Mouse (Mus musculus) limb, embryonic 12.5 days (tissue): ENCODE measurements at regions not wholly inside any gene's neighbourhood (a gene's known extent, or its start where the extent isn't known, plus 50 kb on each side); places are given as distances from the start of the nearest gene placed in this dataset.

Experiments
- ATAC-seq: fragments of 200-750 bp; cut with Nextera tagmentation; 2 replicates; pipeline ENCODE4 v1.8.0; 2017; ENCODE audit warnings: low read depth, moderate TSS enrichment; ENCODE audit not compliant: insufficient number of reproducible peaks, insufficient read depth, low FRiP score, low TSS enrichment
- H3K27ac ChIP-seq: fragments of 300-500 bp; sonication (generic); 2 replicates; pipeline ENCODE4 v1.5.1; 2016; ENCODE audit warnings: mild to moderate bottlenecking, moderate library complexity
- H3K27me3 ChIP-seq: fragments of 300-500 bp; sonication (generic); 2 replicates; pipeline ENCODE4 v1.6.1; 2016; ENCODE audit warnings: mild to moderate bottlenecking, moderate library complexity
- H3K36me3 ChIP-seq: fragments of 300-500 bp; sonication (generic); 2 replicates; pipeline ENCODE4 v1.6.1; 2016; ENCODE audit warnings: mild to moderate bottlenecking, moderate library complexity
- H3K4me1 ChIP-seq: fragments of 300-500 bp; sonication (generic); replicated peaks from 2 replicates; pipeline ENCODE4 v1.6.1; 2016
- H3K4me2 ChIP-seq: fragments of 300-500 bp; sonication (generic); 2 replicates; pipeline ENCODE4 v1.6.1; 2016; ENCODE audit warnings: mild to moderate bottlenecking, moderate library complexity
- H3K4me3 ChIP-seq: fragments of 300-500 bp; sonication (generic); replicated peaks from 2 replicates; pipeline ENCODE4 v1.5.1; 2016; ENCODE audit warnings: mild to moderate bottlenecking
- H3K9ac ChIP-seq: fragments of 300-500 bp; sonication (generic); replicated peaks from 2 replicates; pipeline ENCODE4 v1.6.1; 2016; ENCODE audit warnings: mild to moderate bottlenecking, moderate library complexity
- H3K9me3 ChIP-seq: fragments of 300-500 bp; sonication (generic); 2 replicates; pipeline ENCODE4 v1.6.1; 2016; ENCODE audit warnings: mild to moderate bottlenecking, moderate library complexity
- WGBS: fragments of 180-500 bp; shearing (Covaris S2); methylation state at CpG from one replicate; pipeline ENCODE4 v1.1.7; 2016; 5-methylcytosine and 5-hydroxymethylcytosine counted together

DNA sequence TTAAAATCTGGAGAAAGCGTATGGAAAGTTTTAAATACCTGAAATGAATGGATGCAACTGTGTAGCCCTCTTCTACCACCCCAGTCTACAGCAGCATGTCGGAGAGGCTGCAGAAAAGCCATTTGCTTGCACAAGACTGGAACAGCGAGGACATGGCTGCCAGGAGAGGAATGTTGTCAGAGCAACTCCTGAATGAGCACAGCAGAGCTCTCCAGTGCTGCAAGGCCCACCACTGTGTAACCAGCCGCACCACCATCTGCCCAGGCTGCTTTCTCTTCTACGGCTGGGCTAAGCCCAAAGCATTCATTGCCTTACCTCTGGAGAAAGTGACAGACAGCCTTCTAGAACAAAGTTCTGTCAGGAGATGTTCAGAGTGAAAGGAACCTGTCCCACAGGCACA, 65.3 kb upstream of the Gm11238 start:
- no peaks in the 10 kb centered on the region for H3K4me1 ChIP-seq
- 89% methylated on average over 5 of the region's 5 CpGs for WGBS
- H3K4me3 ChIP-seq: no peak overlapping the region
- no peak overlapping the region for H3K9ac ChIP-seq
- no peak overlapping the region for H3K4me2 ChIP-seq
- no peaks in the 10 kb centered on the region for H3K36me3 ChIP-seq
- peaks cover 7% of the 10 kb centered on the region for H3K9me3 ChIP-seq
- ATAC-seq: no peak
- no peak overlapping the region for H3K27ac ChIP-seq
- H3K27me3 ChIP-seq: no peaks in the 10 kb centered on the region

DNA sequence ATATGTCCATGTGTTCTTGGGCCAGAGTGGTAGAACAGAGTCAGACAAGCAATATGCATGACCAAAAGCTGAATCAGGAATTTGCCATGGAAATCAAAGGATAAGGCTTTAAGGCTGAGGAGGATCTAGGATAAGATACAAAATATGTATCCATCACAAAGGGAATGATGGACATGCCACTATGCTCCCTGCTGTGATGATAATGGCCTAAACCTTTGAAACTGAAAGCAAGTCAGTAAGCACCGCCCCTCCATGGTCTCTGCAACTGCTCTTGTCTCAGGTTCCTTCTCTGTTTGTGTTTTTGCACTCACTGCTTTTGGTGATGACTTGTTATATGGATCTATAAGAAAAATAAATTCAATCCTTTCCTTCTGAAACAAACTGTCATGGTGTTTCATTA, 76.1 kb upstream of the Gm11238 start:
- 84% methylated on average over 1 of the region's 1 CpGs for WGBS
- H3K9ac ChIP-seq: no peak overlapping the region
- no peaks in the 10 kb centered on the region for H3K4me1 ChIP-seq
- H3K4me2 ChIP-seq: no peak overlapping the region
- no peaks in the 10 kb centered on the region for H3K36me3 ChIP-seq
- H3K9me3 ChIP-seq: no peaks in the 10 kb centered on the region
- no peak overlapping the region for H3K27ac ChIP-seq
- no peak overlapping the region for H3K4me3 ChIP-seq
- H3K27me3 ChIP-seq: no peaks in the 10 kb centered on the region
- no peak for ATAC-seq

DNA sequence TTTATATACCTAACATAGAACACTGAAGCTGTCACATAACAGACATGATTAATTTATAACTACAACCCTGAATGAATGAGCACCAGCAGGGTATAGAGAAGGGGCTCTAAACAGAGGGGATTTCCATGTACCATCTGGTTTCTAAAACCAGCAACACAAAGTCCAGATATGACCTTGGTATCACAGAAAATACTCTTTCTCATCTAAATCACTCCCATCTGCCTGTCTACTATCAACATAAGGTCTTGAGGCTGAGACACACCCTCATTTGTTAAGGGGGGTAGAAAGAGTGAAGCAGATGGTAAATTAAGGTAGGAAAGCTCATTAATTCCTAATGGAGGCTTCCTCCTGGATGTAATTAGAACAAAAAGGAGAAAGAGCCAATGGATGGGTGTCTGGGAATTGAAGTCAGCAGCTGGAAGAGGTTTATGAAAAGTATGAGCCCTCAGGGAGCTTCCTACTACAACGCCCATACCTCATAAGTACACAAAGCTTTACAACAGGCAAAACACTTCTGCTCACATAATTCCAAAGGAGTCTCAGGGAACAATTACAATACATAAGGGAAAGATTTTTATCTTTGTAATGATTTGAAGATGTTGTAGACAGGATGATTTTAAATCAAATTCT, 83.0 kb upstream of the Gm11238 start:
- Histone ChIP-seq H3K27me3 (no peaks in the 10 kb centered on the region), H3K4me2 (no peak overlapping the region), H3K4me1 (no peaks in the 10 kb centered on the region), H3K9me3 (peaks cover 10% of the 10 kb centered on the region; the same call in 1 of the 2 replicates), H3K36me3 (no peaks in the 10 kb centered on the region), H3K9ac (no peak overlapping the region), H3K4me3 (no peak overlapping the region), H3K27ac (no peak overlapping the region)
- peak; percentile 42; the same call in 1 of the 2 replicates for ATAC-seq
- WGBS: 25% methylated on average over 1 of the region's 1 CpGs

DNA sequence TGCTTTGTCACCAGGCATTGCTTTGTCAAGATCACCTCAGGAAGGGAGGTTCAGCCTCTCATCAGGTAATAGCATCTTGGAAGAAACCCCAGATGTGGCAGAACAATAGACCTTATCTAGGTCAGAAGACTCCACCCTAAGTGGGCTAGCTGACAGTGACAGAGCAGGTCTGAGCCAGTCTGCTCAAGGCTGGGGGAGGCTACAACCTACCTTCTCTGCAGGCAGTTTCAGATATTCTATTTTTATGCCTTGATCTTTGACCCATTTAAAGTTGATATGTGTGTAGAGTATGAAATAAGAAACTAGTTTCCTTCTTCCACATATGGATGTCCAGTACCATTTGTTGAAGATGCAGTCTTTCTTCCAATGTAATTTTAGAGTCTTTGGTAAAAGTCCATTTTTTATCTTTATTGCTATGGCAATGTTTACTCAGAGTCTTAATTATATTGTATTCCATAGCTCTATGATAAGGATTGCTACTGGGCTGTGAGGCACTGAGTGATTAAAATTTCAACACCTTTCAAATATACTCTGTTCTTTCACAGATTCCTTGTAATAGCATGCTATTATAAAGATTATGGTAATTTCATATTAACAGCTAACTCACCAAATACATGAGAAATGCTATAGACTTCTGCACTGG, 88.8 kb upstream of the Gm11238 start:
- H3K9ac ChIP-seq: no peak overlapping the region
- H3K27ac ChIP-seq: no peak overlapping the region
- no peaks in the 10 kb centered on the region for H3K36me3 ChIP-seq
- H3K4me3 ChIP-seq: no peak overlapping the region
- no peak for ATAC-seq
- H3K27me3 ChIP-seq: no peaks in the 10 kb centered on the region
- no peaks in the 10 kb centered on the region for H3K9me3 ChIP-seq
- H3K4me1 ChIP-seq: no peaks in the 10 kb centered on the region
- no peak overlapping the region for H3K4me2 ChIP-seq

DNA sequence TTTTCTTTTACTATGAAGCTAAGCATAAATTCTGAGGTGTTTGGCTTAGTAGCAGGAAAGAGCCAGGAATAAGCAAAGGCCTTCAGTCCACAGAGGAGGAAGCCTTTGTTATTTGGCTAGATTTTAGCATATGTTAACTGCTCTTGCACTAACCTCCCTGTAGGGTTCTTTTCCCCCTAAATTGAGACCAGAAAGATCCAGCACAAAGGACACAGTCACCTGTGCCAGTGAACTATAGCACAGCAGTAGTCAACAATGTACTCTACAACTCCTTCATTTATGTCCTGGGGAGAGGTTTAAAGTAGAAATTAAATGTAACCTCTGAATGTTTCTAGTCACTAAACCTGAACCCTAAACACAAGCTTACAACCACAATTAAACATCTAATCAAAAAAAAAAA, 90.1 kb upstream of the Gm11238 start:
- Histone ChIP-seq H3K27me3 (no peaks in the 10 kb centered on the region), H3K9me3 (no peaks in the 10 kb centered on the region), H3K9ac (no peak overlapping the region), H3K4me3 (no peak overlapping the region), H3K4me2 (no peak overlapping the region), H3K36me3 (no peaks in the 10 kb centered on the region), H3K27ac (no peak overlapping the region), H3K4me1 (no peaks in the 10 kb centered on the region)
- no peak for ATAC-seq

DNA sequence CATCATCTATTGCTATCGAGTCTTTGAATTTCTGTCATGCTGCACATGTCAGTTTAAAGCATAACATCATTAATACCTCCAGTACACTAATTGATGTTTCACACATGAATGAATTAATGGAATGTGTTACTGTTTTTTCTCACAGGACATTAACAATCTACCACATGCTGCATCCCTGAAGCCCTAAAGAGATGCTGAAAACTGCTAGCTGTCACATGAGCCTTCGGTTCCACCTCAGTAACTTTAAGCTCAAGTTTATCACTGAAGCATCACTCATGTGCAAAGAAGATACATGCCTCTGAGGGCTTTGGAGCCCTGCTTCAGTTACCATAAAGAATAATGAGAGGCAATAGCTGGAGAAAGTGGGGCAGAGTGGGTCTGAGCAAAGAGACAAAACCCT, 91.0 kb upstream of the Gm11238 start:
- no peaks in the 10 kb centered on the region for H3K27me3 ChIP-seq
- WGBS: 65% methylated on average over 2 of the region's 2 CpGs
- no peaks in the 10 kb centered on the region for H3K9me3 ChIP-seq
- no peak for ATAC-seq
- H3K9ac ChIP-seq: no peak overlapping the region
- no peaks in the 10 kb centered on the region for H3K4me1 ChIP-seq
- no peak overlapping the region for H3K4me3 ChIP-seq
- H3K27ac ChIP-seq: no peak overlapping the region
- H3K36me3 ChIP-seq: no peaks in the 10 kb centered on the region
- H3K4me2 ChIP-seq: no peak overlapping the region

DNA sequence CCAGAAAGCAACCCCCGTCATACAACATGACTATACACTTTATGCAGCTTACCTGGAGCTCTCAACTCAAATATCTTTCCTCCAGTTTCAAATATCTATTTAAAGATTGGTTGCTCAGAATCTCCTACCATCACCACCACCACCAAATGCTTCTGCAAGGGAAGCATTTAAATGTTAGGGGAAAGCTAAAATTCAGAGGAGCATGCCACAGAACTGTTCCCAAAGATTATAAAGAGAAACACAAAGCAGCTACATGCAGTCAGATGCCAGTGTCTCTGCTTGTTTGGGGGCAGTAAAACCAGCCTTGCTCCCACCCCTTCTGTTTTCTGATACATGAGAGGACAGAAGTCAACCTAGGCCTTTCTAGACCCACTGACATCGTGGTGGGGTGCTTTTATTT, 100.8 kb upstream of the Gm11238 start:
- H3K36me3 ChIP-seq: no peaks in the 10 kb centered on the region
- 84% methylated on average over 2 of the region's 2 CpGs for WGBS
- no peaks in the 10 kb centered on the region for H3K4me1 ChIP-seq
- no peak overlapping the region for H3K27ac ChIP-seq
- H3K9me3 ChIP-seq: no peaks in the 10 kb centered on the region
- no peak overlapping the region for H3K4me2 ChIP-seq
- H3K9ac ChIP-seq: no peak overlapping the region
- no peak for ATAC-seq
- H3K4me3 ChIP-seq: no peak overlapping the region
- no peaks in the 10 kb centered on the region for H3K27me3 ChIP-seq

DNA sequence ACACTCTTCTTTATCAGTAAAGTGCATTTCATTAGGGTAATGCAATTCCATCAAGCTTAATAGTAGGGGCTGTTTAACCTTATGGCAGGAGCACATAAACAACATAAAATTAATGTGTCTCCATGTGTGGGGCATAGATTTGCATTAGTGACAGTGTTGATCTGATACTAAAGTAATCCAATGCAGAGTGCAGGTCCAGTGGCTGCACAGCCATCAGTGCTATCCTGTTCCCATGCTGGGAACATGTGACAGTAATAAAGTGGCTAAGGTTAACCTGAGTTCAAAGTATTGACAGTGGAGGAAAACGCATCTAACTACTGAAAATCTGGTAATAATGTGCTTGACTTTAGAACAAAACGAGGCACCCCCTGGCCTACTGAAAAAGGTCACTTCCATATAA, 84.3 kb upstream of the Gm11487 start:
- Histone ChIP-seq H3K4me1 (peaks cover 8% of the 10 kb centered on the region; the same call in 1 of the 2 replicates), H3K9ac (no peak overlapping the region), H3K36me3 (no peaks in the 10 kb centered on the region), H3K9me3 (no peaks in the 10 kb centered on the region), H3K4me2 (no peak overlapping the region), H3K4me3 (no peak overlapping the region), H3K27ac (no peak overlapping the region), H3K27me3 (no peaks in the 10 kb centered on the region)
- WGBS: 19% methylated on average over 2 of the region's 2 CpGs
- ATAC-seq: no peak; the same call in 1 of the 2 replicates

DNA sequence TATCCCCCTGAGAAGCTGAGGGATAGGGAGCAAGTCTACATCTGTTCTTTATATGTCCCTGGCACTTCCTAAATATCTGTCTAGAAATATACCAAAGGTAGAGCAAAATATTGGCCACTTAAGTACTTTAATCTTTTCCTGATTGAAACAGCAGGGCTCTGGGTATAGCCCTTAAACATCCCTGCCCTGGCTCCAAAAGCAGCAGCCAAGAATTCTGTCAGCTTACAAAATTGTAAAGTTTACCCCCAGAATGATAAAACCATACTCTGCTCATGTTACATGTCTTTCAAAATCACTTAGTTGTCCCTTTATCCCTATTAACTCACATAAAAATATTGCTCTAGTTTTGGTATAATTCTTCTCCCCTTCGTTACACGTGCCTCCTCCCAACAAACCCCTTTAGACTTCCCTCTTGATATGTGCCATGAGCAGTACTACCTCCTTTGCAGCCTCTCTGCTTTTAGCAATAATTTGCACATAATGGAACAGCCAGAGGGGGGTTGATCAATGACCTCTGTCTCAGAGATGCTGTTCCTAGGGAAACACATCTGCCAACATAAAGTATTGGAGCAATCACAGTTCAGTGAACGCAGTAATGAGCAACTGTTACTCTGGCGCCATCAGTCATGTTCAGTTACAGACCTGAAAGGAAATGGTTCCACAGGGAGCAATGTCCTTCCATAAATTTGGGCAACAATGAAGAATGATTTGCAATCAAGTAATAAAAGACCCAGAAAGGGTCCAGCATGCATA, 83.6 kb upstream of the Gm11487 start:
- Histone ChIP-seq H3K27me3 (no peaks in the 10 kb centered on the region), H3K4me2 (no peak overlapping the region), H3K27ac (no peak overlapping the region), H3K36me3 (no peaks in the 10 kb centered on the region), H3K9me3 (no peaks in the 10 kb centered on the region), H3K9ac (no peak overlapping the region), H3K4me3 (no peak overlapping the region), H3K4me1 (peaks cover 8% of the 10 kb centered on the region; the same call in 1 of the 2 replicates)
- WGBS: 39% methylated on average over 4 of the region's 4 CpGs
- ATAC-seq: peak; percentile 63; the same call in 1 of the 2 replicates

DNA sequence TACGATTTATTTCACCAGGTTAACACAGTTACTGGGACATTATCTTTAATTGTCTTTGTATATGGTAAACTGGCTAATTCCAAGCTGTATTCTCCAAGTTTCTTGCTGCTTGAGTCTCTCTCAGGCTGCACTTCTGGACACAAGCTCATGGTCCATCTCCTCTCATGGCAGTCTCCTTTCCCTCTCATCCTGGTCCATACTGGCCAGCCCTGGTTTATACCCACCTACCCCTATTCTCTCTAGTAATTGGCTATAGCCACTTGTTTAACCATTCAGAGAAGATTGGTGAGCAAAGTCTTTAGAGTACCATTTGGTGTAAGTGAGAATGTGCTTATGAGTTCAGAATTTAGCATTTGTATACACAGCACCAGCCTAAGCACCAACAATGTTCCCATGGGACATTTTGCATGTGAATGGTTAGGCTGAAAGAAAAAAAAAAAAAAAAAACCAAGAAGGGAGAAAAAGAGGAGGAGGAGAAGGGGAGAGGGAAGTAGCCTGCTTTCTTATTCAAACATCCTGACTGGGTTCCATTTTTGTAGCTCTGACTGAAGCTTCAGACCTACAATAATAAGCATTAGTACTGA, 63.2 kb upstream of the Gm11487 start:
- 83% methylated on average over 1 of the region's 1 CpGs for WGBS
- Histone ChIP-seq H3K36me3 (no peaks in the 10 kb centered on the region), H3K9me3 (no peaks in the 10 kb centered on the region), H3K9ac (no peak overlapping the region), H3K4me1 (no peaks in the 10 kb centered on the region), H3K27me3 (no peaks in the 10 kb centered on the region), H3K4me2 (no peak overlapping the region), H3K27ac (no peak overlapping the region), H3K4me3 (no peak overlapping the region)
- ATAC-seq: no peak
